Mouse (Mus musculus) right cerebral cortex, postnatal 36 days (tissue): ENCODE data around the gene Map3k10.
"Not testable (repeated sequence)": the region's sequence is repeated elsewhere in the genome, so short reads cannot be mapped to it uniquely, and the experiment has no call there.

Experiments used
- DNase-seq, 2 experiments: peaks; one replicate each; pipeline ENCODE4 v3.0.0; 2022; ENCODE audit warnings: low spot score in 2 of 2, mixed read lengths in 1 of 2

Gene Map3k10

GRCm38 (mm10) chr7:27654607-27655276, 19.7 kb downstream of the Map3k10 start:
- peak; percentile 67 to 75 for DNase-seq

GRCm38 (mm10) chr7:27653681-27654437, 20.5 kb downstream of the Map3k10 start, which contains the start of gene Ttc9b:
Ttc9b (plus strand) TSS chr7:27653915.
- peak; percentile 75 to 79 for DNase-seq

GRCm38 (mm10) chr7:27650949-27651348, 23.4 kb downstream of the Map3k10 start:
- DNase-seq: peak; percentile 60 to 63

GRCm38 (mm10) chr7:27649723-27650122, 24.7 kb downstream of the Map3k10 start:
- DNase-seq: no peak

- no peak for DNase-seq
Measured at GRCm38 (mm10) chr7:27647281-27648002, 27.0 kb downstream of the Map3k10 start.

- no peak for DNase-seq
Measured at GRCm38 (mm10) chr7:27646516-27646915, 27.9 kb downstream of the Map3k10 start.

- DNase-seq: no peak
Measured at GRCm38 (mm10) chr7:27644471-27644870, 29.9 kb downstream of the Map3k10 start.

- DNase-seq: not testable (repeated sequence)
Measured at GRCm38 (mm10) chr7:27635094-27635493, 39.3 kb downstream of the Map3k10 start.

GRCm38 (mm10) chr7:27634691-27635090, 39.7 kb downstream of the Map3k10 start:
- no peak for DNase-seq

- no peak for DNase-seq
Measured at GRCm38 (mm10) chr7:27633166-27633565, 41.2 kb downstream of the Map3k10 start.

GRCm38 (mm10) chr7:27631439-27631838, 43.0 kb downstream of the Map3k10 start:
- DNase-seq: no peak

- not testable (repeated sequence) for DNase-seq
Measured at GRCm38 (mm10) chr7:27628816-27629215, 45.6 kb downstream of the Map3k10 start.

- DNase-seq: no peak
Measured at GRCm38 (mm10) chr7:27628190-27628589, 46.2 kb downstream of the Map3k10 start.

- no peak for DNase-seq
Measured at GRCm38 (mm10) chr7:27627707-27628106, 46.7 kb downstream of the Map3k10 start.

GRCm38 (mm10) chr7:27624967-27625366, 49.4 kb downstream of the Map3k10 start:
- DNase-seq: no peak

- DNase-seq: no peak
Measured at GRCm38 (mm10) chr7:27622234-27622633, 52.2 kb downstream of the Map3k10 start.

- no peak for DNase-seq
Measured at GRCm38 (mm10) chr7:27621028-27621427, 53.4 kb downstream of the Map3k10 start.

GRCm38 (mm10) chr7:27613751-27614499, 60.5 kb downstream of the Map3k10 start:
- DNase-seq: no peak

GRCm38 (mm10) chr7:27612940-27613339, 61.5 kb downstream of the Map3k10 start:
- no peak for DNase-seq

- DNase-seq: no peak
Measured at GRCm38 (mm10) chr7:27610871-27611270, 63.5 kb downstream of the Map3k10 start.

GRCm38 (mm10) chr7:27610370-27610769, 64.0 kb downstream of the Map3k10 start:
- DNase-seq: no peak

- DNase-seq: no peak
Measured at GRCm38 (mm10) chr7:27609688-27610087, 64.7 kb downstream of the Map3k10 start.
